Mouse (Mus musculus): ENCODE results near the gene Ptprg. TPM values are rescaled to one million over a fixed set of nuclear protein-coding genes. Genes with fewer than 3 reads are reported as not detected.
A peak's percentile ranks its signal among the peaks of the same experiment; 100 is the strongest.

Ptprg gene
- total RNA-seq, 2 experiments from 2014 or later, result 134 to 135 TPM

DNA sequence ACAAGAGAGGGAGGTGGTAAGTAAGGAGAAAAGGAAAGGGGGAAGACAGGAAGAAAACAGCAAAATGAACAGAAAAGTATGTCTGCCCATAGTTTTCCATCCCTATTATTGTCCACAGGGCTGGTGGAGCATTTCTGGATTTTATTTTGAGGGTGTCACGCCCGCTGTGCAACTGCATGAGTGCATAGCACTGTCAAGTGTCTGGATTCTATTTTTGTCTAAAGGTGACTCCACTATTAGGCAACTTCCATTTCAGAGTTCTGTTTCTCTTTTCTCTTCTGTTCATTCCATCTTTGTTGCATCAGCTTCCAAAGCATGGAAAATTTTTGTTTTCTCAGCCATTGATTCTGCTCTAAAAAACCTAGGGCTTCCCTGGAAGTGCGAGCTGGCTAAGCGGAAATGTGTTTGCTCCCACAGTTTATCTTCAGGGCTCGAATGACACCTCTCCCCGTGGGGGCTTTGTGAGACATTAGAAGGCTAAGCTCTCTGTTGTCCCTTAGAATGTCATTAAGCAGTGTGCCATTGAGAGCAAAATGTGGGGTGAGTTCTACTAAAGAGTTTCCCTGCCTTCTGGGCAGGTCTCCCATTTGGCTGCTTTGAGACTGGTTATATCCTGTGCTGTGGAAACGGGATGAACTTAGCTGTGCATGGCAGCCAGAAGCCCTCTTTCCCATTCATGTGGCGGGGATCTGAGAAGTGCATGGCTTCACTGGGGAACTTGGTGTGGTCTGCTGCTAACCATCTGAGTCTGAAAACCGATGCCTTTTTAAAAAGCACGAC, 330.0 kb downstream of the Ptprg start:
- no peak for DNase-seq (ENCODE audit: extremely low spot score in 1 of 2, low spot score in 2 of 2)

DNA sequence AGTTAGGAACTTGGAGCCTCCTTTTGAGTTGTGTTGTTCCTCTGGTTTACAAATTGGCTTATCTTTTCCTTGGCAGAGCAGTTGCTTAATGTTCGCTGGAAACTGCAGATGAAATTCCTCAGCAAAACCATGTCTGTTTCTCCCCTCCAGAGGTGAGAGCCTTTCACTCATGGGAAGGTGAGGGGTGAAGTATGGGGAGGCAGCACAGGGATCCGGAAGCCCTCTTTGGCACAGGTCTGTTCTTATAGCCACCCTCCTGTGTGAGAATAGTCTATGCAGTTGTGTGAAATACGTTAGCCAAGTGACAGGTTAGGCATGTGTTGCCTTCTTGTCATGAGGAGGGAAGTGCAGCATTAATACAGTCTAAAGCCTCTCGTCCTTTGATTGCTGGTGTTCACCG, 330.7 kb downstream of the Ptprg start:
- no peak for DNase-seq (ENCODE audit: extremely low spot score in 1 of 2, low spot score in 2 of 2)
- intact Hi-C loops (cut with DNase I), result no loop called here

More for the DNA sequence above, 330.0 kb downstream of the Ptprg start:
- intact Hi-C loops (cut with DNase I), result no loop called here

DNA sequence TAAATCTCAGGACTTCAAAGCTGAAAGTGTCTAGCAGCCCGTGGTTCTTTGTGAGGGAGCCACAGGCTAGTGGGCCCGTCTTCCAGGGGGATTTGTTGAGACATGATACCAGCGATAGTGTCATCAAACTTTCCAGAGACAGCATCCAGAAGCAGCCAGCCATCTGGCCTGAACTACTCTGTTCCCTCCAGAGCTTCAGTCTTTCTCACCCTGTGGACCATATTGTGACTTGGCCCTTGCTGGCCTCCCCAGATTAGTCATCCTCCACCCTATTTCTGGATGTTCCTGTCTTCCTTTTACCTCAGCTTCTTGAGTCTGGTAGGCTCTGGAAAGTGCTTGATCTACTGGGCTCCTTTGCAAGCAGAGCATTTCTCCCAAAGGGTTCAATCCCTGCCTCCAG, 333.1 kb downstream of the Ptprg start:
- intact Hi-C loops (cut with DNase I), result no loop called here
- DNase-seq (ENCODE audit: extremely low spot score in 1 of 2, low spot score in 2 of 2), result no peak

DNA sequence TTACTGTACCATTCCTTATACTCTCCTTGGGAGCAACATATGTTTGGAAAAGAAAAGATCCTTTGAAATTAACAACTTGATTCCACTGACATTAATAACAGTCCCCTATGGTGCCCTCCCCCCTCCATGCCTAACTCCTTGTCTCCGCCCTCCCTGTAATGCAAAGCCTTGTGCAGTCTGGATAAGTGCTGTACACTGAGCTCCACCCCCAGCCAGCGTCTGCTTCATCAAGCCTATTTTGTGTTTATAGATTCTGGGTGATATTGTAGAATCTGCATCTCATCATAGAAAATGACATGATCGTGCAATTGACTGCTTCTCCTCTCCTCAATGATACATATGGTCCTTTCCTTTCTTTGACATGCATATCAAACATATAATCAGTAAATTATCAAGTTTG, 337.6 kb downstream of the Ptprg start:
- intact Hi-C loops (cut with DNase I), result no loop called here
- no peak for DNase-seq (ENCODE audit: extremely low spot score in 1 of 2, low spot score in 2 of 2)

DNA sequence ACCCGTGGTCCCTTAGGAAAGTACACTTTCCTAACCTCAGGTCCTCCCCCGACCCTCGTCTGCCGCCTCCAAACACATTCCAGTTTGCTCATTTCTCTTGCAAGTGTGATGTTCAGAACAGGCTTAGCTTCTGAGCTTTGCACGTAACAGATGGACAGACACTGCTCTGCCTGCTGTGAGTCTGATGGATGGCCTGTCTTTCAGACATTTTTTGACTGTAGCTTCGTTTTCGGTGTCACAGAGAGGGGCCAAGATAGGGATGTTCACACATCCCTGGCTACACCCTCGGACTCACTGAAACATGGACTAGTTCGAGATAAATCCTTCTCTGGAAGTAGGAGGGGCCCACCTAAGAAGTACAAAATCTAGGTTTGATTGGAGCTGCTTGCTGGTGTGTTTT, 339.3 kb downstream of the Ptprg start:
- DNase-seq (ENCODE audit: extremely low spot score in 1 of 2, low spot score in 2 of 2), result no peak
- intact Hi-C loops (cut with DNase I), result no loop called here

DNA sequence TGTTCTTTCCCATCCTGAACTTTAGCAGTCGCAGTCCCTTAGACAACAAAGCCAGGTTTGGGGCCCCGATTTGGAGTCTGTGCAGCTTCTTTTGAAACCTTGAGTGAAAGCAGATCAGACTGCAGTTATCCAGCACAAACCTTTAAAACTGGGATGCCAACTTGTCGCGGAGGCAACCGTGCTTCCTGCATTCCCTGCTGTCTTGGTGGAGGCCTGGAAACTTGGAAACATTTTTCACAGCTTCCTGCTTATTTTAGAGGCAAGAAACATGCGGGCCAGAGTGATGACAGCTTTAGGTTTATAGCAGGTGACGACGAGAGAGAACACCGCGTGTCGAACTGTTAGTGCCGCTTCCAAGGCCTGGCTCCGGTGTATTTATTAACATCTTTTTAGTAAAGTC, 342.2 kb downstream of the Ptprg start:
- peak in 1 of 2 experiments; percentile 22 for DNase-seq (ENCODE audit: extremely low spot score in 1 of 2, low spot score in 2 of 2)
- intact Hi-C loops (cut with DNase I), result no loop called here

DNA sequence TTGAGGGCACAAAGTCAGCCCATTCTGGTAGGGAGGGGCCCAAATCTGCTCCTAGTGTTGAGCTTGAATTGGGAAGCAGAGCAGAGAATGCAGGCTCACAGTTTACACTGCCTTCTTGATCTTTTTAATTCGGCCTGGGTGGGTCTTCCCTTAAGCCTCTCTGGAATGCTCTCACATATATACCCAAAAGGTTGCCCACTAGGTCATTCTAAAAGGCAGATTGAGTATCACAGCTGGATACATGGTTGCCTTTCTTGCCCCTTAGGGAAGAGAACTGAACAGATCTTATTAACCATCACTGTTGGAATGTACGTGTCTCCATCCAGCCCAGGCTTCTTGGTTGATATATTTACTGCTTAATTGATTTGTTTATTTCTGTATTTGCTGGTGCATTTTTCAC, 349.5 kb downstream of the Ptprg start:
- no peak for DNase-seq (ENCODE audit: extremely low spot score in 1 of 2, low spot score in 2 of 2)
- intact Hi-C loops (cut with DNase I), result no loop called here

DNA sequence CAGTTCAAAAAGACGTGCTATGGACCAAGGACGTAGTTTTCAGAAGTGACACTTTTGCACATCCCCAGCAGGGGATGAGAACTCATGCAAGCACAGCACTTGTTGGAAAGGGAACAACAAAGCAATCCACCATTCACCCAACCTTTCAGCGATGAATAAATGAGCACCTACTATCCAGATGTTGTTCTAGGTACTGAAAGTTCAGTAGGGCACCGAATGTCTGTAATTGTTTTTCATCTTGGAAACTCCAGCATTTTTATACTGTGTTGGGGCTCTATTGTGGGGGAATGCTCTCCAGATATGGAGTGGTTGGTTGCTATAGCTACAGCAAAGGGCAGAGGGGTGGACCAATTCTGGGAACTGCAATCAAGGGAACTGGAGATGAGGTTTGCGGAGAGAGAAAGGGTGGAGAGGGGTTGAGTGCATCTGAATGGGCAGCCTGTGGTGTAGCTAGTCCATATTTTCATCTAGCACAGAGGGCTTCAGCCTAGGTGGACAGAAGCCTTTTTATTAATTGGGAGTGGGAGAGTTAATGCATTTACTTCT, 352.9 kb downstream of the Ptprg start:
- intact Hi-C loops (cut with DNase I), result no loop called here
- DNase-seq (ENCODE audit: extremely low spot score in 1 of 2, low spot score in 2 of 2), result no peak

DNA sequence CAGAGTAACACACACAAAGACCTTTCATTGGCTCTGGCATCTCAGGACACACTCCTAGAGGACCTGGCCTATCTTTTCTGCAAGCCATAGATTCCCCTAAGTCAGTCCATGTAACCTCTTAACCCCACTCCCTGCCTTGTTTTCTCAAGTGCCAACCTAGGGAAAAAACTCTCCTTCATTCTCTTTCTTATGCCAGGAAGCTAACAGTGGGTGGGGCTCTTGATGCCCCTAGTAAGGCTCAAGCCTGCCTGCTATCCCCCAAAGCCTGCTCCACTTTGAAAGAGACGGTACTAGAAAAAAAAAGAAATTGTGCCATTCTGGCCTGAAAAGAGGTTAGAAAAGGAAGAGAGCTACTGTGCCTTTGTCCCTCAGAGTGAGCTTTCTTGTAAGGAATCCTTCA, 358.9 kb downstream of the Ptprg start:
- intact Hi-C loops (cut with DNase I), result loop anchor here (10.0 kb wide), 1 partner anchor 223 kb away; no protein-coding TSS in a partner anchor
- no peak for DNase-seq (ENCODE audit: extremely low spot score in 1 of 2, low spot score in 2 of 2)

DNA sequence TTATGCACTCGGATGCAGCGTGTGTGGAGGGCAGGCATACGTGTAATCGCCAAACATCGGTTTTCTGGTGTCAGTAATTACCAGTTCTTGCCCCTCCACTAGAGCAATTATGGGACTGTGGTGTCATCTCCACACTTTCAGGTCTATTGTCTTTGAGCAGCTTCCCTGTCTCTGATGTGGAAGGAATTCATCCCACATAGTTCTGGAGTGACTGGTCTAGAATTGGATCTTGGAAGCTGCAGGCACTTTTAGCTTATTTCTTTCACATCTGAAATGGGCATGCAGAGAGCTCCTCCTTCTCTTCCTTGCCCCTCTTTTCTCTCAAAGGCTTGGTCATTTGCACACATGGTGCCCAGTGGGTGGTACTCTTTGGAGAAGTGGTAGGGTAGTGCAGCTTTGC, 363.9 kb downstream of the Ptprg start:
- intact Hi-C loops (cut with DNase I), result loop anchor here (10.0 kb wide), 1 partner anchor 218 kb away; no protein-coding TSS in a partner anchor
- DNase-seq (ENCODE audit: extremely low spot score in 1 of 2, low spot score in 2 of 2), result no peak

DNA sequence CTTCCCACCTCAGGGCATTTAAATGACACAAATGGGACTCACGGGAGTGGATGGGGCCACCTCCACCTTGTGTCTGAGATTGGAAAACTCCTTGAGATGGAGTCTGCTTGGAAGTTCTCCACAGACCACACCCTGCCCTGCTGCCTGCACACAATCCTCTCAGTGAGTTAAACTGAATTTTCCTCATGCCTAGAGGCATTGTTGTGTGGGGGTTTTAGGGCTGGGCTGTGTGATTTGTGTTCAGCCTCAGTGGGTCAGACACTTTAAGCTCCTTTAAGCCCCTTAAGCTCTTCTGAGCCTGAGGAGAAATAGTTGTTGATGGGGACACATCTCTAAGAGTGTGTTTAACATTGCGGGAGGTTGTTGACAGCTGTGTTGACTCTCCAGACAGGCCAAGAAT, 375.2 kb downstream of the Ptprg start:
- intact Hi-C loops (cut with DNase I), result no loop called here
- no peak for DNase-seq (ENCODE audit: extremely low spot score in 1 of 2, low spot score in 2 of 2)

DNA sequence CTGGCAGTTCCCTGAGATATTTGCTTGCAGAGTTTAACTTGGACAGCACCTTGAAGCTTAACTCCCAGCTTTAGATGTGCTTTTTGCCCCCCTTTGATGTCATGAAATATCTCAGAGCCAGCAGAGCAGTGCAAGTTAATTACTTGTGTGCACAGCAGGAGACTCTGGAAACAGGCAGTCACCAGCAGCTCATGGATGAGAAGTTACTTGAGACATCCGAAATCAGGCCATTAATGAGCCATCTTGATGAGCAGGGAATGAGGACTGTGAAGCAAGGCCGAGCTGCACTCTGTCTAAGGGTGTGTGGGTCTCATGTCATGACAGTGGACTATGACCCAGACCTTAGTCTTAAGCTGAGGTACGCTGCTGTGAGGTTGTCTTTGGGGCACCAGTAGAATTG, 379.2 kb downstream of the Ptprg start:
- DNase-seq (ENCODE audit: extremely low spot score in 1 of 2, low spot score in 2 of 2), result no peak
- intact Hi-C loops (cut with DNase I), result loop anchor here (10.0 kb wide), 1 partner anchor 62 kb away; no protein-coding TSS in a partner anchor

DNA sequence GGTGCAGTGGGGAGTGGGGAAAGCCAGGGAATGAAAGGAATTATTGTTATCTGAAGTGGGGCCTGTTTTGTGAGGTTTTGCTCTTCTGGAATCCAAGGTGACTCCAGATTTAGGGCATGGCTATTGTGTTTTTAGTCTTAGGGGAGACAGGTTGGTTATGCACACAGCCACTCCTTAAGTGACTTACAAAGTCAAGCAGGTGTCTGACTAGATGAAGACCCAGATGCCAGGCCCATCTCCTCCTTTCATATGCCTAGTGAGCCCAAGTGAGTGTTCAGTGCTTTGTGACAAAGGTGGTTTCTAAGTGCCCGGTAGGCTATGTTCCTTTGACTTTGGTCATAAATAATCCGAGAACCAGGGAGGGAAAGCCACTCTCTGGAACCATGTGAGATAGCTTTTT, 381.2 kb downstream of the Ptprg start:
- intact Hi-C loops (cut with DNase I), result loop anchor here (10.0 kb wide), 1 partner anchor 60 kb away; no protein-coding TSS in a partner anchor
- no peak for DNase-seq (ENCODE audit: extremely low spot score in 1 of 2, low spot score in 2 of 2)

DNA sequence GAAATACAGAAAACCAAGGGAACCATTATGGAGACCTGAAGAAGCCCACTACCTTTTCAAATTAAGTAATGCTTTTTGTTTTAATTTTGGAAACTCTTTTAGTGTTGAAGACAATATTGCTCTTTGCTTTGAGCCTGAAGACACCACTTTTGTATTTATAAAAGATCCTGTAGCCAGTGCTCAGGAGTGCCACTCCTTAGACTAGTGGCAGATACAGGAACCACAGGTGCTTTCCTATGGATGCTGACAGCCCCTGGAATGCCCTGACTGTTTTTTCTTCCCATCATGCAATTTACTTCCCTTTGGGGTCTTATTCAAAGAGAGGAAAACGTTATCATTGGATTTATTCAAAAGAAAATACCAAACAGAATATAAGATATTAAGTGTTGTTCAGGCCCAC, 381.9 kb downstream of the Ptprg start:
- DNase-seq (ENCODE audit: extremely low spot score in 1 of 2, low spot score in 2 of 2), result no peak
- intact Hi-C loops (cut with DNase I), result loop anchor here (10.0 kb wide), 1 partner anchor 60 kb away; no protein-coding TSS in a partner anchor

DNA sequence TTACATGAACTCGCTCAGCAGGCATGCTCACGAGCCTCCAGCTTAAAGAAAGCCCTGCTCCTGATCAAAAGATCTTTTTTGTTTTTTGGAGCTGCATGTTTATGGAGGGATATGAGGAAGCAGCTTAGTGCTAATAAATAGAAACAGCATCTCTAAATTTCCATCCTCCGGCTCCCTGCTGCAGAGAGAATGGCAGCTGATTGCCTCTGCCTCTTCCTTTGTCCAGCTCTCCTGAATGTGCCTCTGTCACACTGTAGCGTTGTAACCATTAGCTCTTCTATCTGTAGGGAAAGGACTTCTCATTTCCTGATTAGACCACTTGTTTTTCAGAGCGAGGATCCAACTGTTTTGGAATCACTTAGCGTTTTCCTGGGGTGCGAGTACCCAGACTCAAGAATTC, 382.4 kb downstream of the Ptprg start:
- intact Hi-C loops (cut with DNase I), result loop anchor here (10.0 kb wide), 1 partner anchor 59 kb away; no protein-coding TSS in a partner anchor
- DNase-seq (ENCODE audit: extremely low spot score in 1 of 2, low spot score in 2 of 2), result no peak

DNA sequence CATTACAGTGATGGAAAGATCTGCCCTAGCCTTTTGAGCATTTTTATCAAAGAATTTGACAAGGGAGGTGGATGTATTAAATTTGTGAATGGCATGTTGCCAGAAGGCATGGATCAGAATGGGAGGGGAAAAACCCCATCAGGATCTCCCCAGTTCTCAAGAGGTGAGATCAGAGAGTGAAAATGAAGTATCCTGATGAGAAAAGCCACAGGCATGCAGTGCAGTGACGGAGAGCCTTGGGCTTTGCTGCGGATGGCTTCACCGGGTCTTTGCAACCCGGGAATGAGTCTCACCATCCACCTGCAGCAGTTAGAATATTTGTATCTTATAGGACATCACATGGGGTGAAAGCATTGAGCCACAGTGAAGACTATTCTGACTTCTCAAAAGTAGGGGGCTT, 385.6 kb downstream of the Ptprg start:
- intact Hi-C loops (cut with DNase I), result loop anchor here (10.0 kb wide), 1 partner anchor 56 kb away; no protein-coding TSS in a partner anchor
- no peak for DNase-seq (ENCODE audit: extremely low spot score in 1 of 2, low spot score in 2 of 2)

DNA sequence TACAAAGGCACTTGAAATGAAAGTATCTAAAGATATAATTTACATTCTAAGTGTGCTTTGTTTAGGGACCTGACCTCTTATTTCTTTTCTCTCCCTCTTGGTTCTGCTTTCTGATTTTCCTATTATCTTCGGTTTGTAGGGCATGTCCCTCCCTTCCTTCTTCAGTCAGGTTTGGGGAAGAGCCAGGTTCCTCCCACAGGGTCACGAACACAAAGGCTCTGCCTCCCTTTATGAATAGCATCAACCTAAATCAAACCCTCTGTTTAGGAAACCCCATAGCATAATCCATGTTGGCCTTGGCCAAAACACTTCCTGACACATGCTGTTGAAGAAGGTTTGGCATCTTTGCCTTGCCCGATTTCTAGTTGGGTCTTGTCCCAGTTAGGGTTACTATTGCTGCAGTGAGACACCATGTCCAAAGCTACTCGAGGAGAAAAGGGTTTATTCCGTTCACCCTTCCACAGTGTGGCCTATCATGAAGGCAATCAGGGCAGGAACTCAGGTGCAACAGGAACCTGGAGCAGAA, 388.7 kb downstream of the Ptprg start:
- intact Hi-C loops (cut with DNase I), result no loop called here
- DNase-seq (ENCODE audit: extremely low spot score in 1 of 2, low spot score in 2 of 2), result no peak

DNA sequence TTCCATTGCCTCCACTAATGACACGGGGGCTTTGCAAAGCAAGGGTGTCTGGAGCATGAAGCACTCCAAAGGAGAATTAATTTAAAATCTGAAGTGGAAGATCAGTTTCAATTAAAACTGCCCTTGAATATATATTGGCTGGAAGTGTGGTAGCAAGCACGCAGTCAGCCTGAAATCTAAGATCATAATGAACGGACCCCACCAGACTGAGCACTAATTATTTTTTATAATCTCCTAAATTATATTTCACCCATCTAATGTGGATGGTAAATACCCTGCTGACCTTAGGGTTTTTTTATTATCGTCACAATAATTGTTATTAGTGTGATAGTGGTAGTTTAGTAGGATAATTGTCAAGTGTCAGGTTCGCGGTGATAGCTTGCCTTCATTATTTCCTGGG, 397.0 kb downstream of the Ptprg start:
- DNase-seq (ENCODE audit: extremely low spot score in 1 of 2, low spot score in 2 of 2), result no peak

DNA sequence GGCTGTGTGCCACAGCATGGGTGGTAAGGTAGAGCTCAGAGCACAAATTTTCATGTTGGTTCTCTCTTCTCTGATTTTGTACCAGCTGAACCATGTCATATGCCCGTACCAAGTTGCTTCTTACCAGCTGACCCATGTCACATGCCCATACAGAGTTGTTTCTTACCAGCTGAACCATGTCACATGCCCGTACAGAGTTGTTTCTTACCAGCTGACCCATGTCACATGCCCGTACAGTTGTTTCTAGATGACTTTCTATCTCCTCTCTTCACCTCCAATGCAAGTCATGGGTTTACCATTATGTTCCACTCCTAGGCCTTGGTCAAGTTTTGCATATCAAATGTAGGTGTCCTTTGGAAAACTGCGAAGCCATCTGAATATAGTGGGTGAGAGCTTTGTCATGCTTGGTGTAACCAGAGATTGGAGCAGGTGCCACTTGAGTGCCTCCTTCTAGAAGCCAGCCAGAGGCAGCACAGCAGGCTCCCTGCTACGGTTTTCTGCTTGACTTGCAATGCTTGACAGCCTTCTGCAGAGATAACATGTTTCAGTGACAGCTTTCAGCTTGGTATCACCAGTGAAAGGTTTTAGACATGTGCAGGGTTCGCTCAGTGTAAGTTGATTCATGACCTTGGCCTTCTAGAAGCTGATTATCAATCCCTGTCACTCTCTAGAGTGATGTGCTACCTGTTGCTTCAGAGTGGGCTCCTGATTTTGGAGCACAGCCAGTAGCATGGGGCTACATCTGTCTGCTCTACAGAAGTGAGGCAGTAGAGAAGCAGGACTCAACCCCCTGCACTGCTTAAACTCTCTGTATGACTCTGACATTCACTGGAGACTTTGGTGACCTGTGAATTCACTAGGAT, 401.9 kb downstream of the Ptprg start:
- intact Hi-C loops (cut with DNase I), result no loop called here

More for the DNA sequence above, 397.0 kb downstream of the Ptprg start:
- intact Hi-C loops (cut with DNase I), result no loop called here

More for the DNA sequence above, 401.9 kb downstream of the Ptprg start:
- no peak for DNase-seq (ENCODE audit: extremely low spot score in 1 of 2, low spot score in 2 of 2)

Measured in left cerebral cortex, postnatal 10 days (tissue).